Mouse (Mus musculus) cerebellum, adult 2 months (tissue): ENCODE measurements around the gene Ctnna2.

Experiments
- CTCF ChIP-seq: fragments of 200-500 bp; IDR thresholded peaks from 2 replicates; pipeline ENCODE4 v1.5.1; 2011; ENCODE audit warnings: low read depth, mild to moderate bottlenecking, control low read depth, low read length, moderate library complexity, borderline replicate concordance; ENCODE audit not compliant: insufficient read depth
- POLR2A ChIP-seq: fragments of 200-500 bp; IDR thresholded peaks from 2 replicates; pipeline ENCODE4 v1.6.1; 2011; ENCODE audit warnings: low read length, control low read depth, borderline replicate concordance; ENCODE audit not compliant: insufficient read depth

DNA sequence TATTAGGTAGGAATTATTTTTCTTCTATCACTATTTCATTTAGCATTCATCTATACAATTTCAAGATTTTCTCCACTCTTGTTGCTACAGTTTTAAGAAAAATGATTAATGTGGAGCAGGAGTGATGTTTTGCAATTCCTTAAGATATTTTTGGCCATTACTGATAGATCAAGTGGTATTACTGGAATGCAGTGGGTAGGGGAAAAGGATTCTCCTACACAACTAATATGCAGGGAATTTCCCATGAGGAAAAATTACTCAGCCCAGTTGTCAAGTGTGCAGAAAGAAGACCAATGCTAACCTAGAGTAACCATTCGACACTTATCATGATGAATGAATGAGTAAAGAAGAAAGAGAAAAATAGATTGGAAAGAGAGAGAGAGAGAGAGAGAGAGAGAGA, 587.8 kb downstream of the Ctnna2 start:
- TF ChIP-seq CTCF: no peak
- TF ChIP-seq POLR2A: no peak
